Comparison of ENCODE assay signal across 21 mouse cellular contexts in the genomic region with DNA sequence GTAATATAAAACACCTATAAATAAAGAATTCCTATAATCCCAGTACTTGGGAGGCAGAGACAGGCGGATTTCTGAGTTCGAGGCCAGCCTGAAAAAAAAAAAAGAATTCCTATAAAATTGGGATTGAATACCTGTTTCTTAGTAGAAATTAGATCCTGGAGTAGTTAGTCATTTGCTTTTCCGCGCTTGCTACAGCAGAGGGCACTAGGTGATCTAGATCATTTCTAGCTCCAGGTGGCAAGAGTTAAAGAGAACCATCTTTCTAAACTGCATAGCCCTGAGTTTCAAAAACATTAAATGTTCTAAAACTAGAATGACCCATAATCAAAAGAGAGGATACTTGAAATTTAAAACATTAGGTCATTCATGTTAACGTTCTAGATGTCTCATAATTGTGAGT. TPM values are rescaled to one million over a fixed set of nuclear protein-coding genes. Genes with fewer than 3 reads are reported as not detected.
DNase-seq lines count a peak whose midpoint lies in the region; TF ChIP-seq lines count a peak whose summit lies in the region.
"Had no signal": no experiment of that assay in that cellular context is flagged by ENCODE, and none has a peak within 500 bp of the region (broad histone marks: within the 10 kb centered on the region; RNA-seq: fewer than 3 reads in every experiment).

No protein-coding gene starts in this region.

- H3K4me3 ChIP-seq in gastrocnemius, adult 2 months, result no peak overlapping the region
- H3K4me3 ChIP-seq in left cerebral cortex, adult 2 months, result no peak overlapping the region
- H3K4me3 ChIP-seq in CH12.LX (replicated peaks in 1 of 3; ENCODE audit: low read depth in 2 of 3, low read length in 2 of 3, poor library complexity in 1 of 3), result no peak overlapping the region
- no peak overlapping the region for H3K4me3 ChIP-seq in cortical plate, adult 2 months (ENCODE audit: insufficient read depth, low read length)
- H3K4me3 ChIP-seq: embryonic facial prominence, embryonic 12.5 days; erythroblast, embryonic 14.5 days; forebrain, embryonic 13.5 days; hindbrain, embryonic 10.5 days; limb, embryonic 15.5 days; lung, embryonic 15.5 days; midbrain, embryonic 12.5 days had no signal

- no peaks in the 10 kb centered on the region for H3K9me3 ChIP-seq in CH12.LX (replicated peaks; ENCODE audit: low read length)
- H3K9me3 ChIP-seq: embryonic facial prominence, embryonic 12.5 days; forebrain, embryonic 13.5 days; hindbrain, embryonic 10.5 days; limb, embryonic 15.5 days; lung, embryonic 15.5 days; midbrain, embryonic 12.5 days had no signal

- intact Hi-C loops in gastrocnemius, adult 2 months (cut with DNase I), result loop anchor here (2.0 kb wide), 1 partner anchor 80 kb away; no protein-coding TSS in a partner anchor
- intact Hi-C loops in left cerebral cortex, adult 2 months (cut with DNase I), result no loop called here
- intact Hi-C loops in left cerebral cortex, postnatal 36 days (cut with DNase I), result loop anchor here (10.0 kb wide), 1 partner anchor 80 kb away; no protein-coding TSS in a partner anchor

- H3K9ac ChIP-seq in CH12.LX (ENCODE audit: insufficient read depth, low read depth), result no peak overlapping the region
- H3K9ac ChIP-seq: embryonic facial prominence, embryonic 12.5 days; forebrain, embryonic 13.5 days; limb, embryonic 15.5 days; lung, embryonic 15.5 days; midbrain, embryonic 12.5 days had no signal

- H3K4me1 ChIP-seq in CH12.LX (ENCODE audit: control insufficient read depth in 1 of 2, insufficient read depth in 2 of 2), result no peaks in the 10 kb centered on the region; a peak in 1 of 4 replicates
- H3K4me1 ChIP-seq in cortical plate, adult 2 months (ENCODE audit: control insufficient read depth, insufficient read depth, low read length), result no peaks in the 10 kb centered on the region
- H3K4me1 ChIP-seq: embryonic facial prominence, embryonic 12.5 days; forebrain, embryonic 13.5 days; hindbrain, embryonic 10.5 days; limb, embryonic 15.5 days; lung, embryonic 15.5 days; midbrain, embryonic 12.5 days had no signal

- no peak for TF ChIP-seq EP300 in CH12.LX (IDR thresholded peaks at IDR 0.05; ENCODE audit: low read length)

- DNase-seq in gastrocnemius, adult 2 months, result no peak
- DNase-seq in gastrocnemius, postnatal 25 days, result no peak
- no peak for DNase-seq in left cerebral cortex, adult 2 months (ENCODE audit: extremely low spot score in 1 of 2, low spot score in 2 of 2)
- no peak for DNase-seq in left cerebral cortex, postnatal 36 days (ENCODE audit: low spot score in 2 of 2)
- no peak for DNase-seq in CH12.LX (ENCODE audit: extremely low read depth)
- no peak for DNase-seq in embryo, embryonic 9.5 days (ENCODE audit: extremely low spot score)
- no peak for DNase-seq in spleen, postnatal 14 days (ENCODE audit: low spot score in 2 of 2)
- DNase-seq: B cell, adult 2 months; cerebellum, adult 8-10 months; gastrocnemius, postnatal 10 days; retina, postnatal 1 day; thymus, postnatal 36 days had no signal

- peak; percentile 53 for TF ChIP-seq CTCF in gastrocnemius, adult 2 months (IDR thresholded peaks at IDR 0.05)
- peak; percentile 20 for TF ChIP-seq CTCF in left cerebral cortex, adult 2 months (IDR thresholded peaks at IDR 0.05)
- peak in 1 of 2 experiments; percentile 70; a peak in 2 of 4 replicates for TF ChIP-seq CTCF in CH12.LX (conservative IDR thresholded peaks at IDR 0.05 in 1 of 2, IDR thresholded peaks at IDR 0.05 in 1 of 2; ENCODE audit: low read depth in 2 of 2, low read length in 2 of 2)
- TF ChIP-seq CTCF in cortical plate, adult 2 months (IDR thresholded peaks at IDR 0.05; ENCODE audit: extremely low read depth, insufficient read depth, low read length), result 0 out of 2 replicates have a peak, but pooled peaks have one; percentile 11

- no peaks in the 10 kb centered on the region for H3K27me3 ChIP-seq in CH12.LX (replicated peaks)
- H3K27me3 ChIP-seq: embryonic facial prominence, embryonic 12.5 days; forebrain, embryonic 13.5 days; limb, embryonic 15.5 days; lung, embryonic 15.5 days; midbrain, embryonic 12.5 days had no signal

- in situ Hi-C loops in CH12.LX (cut with MboI; ENCODE audit: low pct_ligation_motif_present, low pct_unique_long_range_greater_than_20kb, low sequenced_read_pairs), result loop anchor here (10.0 to 25.0 kb wide), 3 partner anchors 292 to 450 kb away; no protein-coding TSS in a partner anchor

- dilution Hi-C loops in CH12.LX (cut with MboI; ENCODE audit: extremely low pct_ligation_motif_present, extremely low pct_unique_long_range_greater_than_20kb, low sequenced_read_pairs), result no loop called here

- no peak overlapping the region for H3K27ac ChIP-seq in gastrocnemius, adult 2 months
- H3K27ac ChIP-seq in left cerebral cortex, adult 2 months, result no peak overlapping the region
- H3K27ac ChIP-seq in CH12.LX (ENCODE audit: insufficient read depth, low read depth), result no peak overlapping the region
- no peak overlapping the region for H3K27ac ChIP-seq in cortical plate, adult 2 months (ENCODE audit: insufficient read depth, low read length)
- H3K27ac ChIP-seq: embryonic facial prominence, embryonic 12.5 days; forebrain, embryonic 13.5 days; hindbrain, embryonic 10.5 days; hindbrain, postnatal 0 days; limb, embryonic 15.5 days; lung, embryonic 15.5 days; midbrain, embryonic 12.5 days had no signal

- peak; percentile 70 for TF ChIP-seq RAD21 in CH12.LX (IDR thresholded peaks at IDR 0.05; ENCODE audit: low read depth, low read length)

- no peak for TF ChIP-seq POLR2A in CH12.LX (IDR thresholded peaks at IDR 0.05; ENCODE audit: low read depth, low read length)
- no peak for TF ChIP-seq POLR2A in cortical plate, adult 2 months (IDR thresholded peaks at IDR 0.05; ENCODE audit: extremely low read depth, insufficient read depth, low read length)

- no peaks in the 10 kb centered on the region for H3K36me3 ChIP-seq in CH12.LX (replicated peaks in 1 of 2; ENCODE audit: control insufficient read depth in 1 of 2, insufficient read depth in 1 of 2, low read length in 1 of 2)
- H3K36me3 ChIP-seq: embryonic facial prominence, embryonic 12.5 days; hindbrain, embryonic 10.5 days; limb, embryonic 15.5 days; lung, embryonic 15.5 days; midbrain, embryonic 12.5 days had no signal

- H3K79me2 ChIP-seq in CH12.LX (replicated peaks; ENCODE audit: control insufficient read depth, extremely low read depth, insufficient read depth, poor library complexity, severe bottlenecking), result no peaks in the 10 kb centered on the region

- H3K4me2 ChIP-seq in CH12.LX (ENCODE audit: insufficient read depth, low read depth, poor library complexity, severe bottlenecking), result no peak overlapping the region
- H3K4me2 ChIP-seq: embryonic facial prominence, embryonic 12.5 days; forebrain, embryonic 13.5 days; limb, embryonic 15.5 days; lung, embryonic 15.5 days; midbrain, embryonic 12.5 days had no signal

TF ChIP-seq in CH12.LX, 34 proteins besides CTCF, POLR2A, EP300 and RAD21:
- TF ChIP-seq ZC3H11A (IDR thresholded peaks at IDR 0.05; ENCODE audit: low read depth, low read length) (peak; percentile 11; the same call in 1 of the 2 replicates), SMC3 (IDR thresholded peaks at IDR 0.05; ENCODE audit: low read depth, low read length) (peak; percentile 78), IRF4 (IDR thresholded peaks at IDR 0.05; ENCODE audit: low read depth, low read length) (no peak)
TF ChIP-seq in CH12.LX: peak in this region for 2.

RNA-seq across cellular contexts. Expression of a gene that starts 51.8 kb away (rescaled TPM):
- 10 to 100 TPM; 31.0 to 32.5 TPM for total RNA-seq in gastrocnemius, adult 2 months (2021)
- total RNA-seq in gastrocnemius, postnatal 25 days (2021), result 10 to 100 TPM; 22.5 to 30.0 TPM
- 10 to 100 TPM; 44.4 to 45.7 TPM for total RNA-seq in left cerebral cortex, adult 2 months (2021)
- total RNA-seq in left cerebral cortex, postnatal 36 days (2021), result 10 to 100 TPM; 41.0 to 42.9 TPM
- total RNA-seq in CH12.LX (2012; rRNA removed) (22.5 and 25.3 TPM in 2 replicates), CH12.LX (2014; rRNA removed) (19.7 and 21.7 TPM in 2 replicates)
- 11.7 and 17.8 TPM in 2 replicates for polyA plus RNA-seq in CH12.LX (2012; ENCODE audit: insufficient read length, low read depth)
- 9.9 and 10.8 TPM in 2 replicates for polyA plus RNA-seq in cortical plate, adult 2 months (2012; rRNA removed)
